Mouse (Mus musculus) midbrain, embryonic 12.5 days (tissue): ENCODE data around the gene Gm17361. TPM values are rescaled to one million over a fixed set of nuclear protein-coding genes. Genes with fewer than 3 reads are reported as not detected.
"Not testable (repeated sequence)": the region's sequence is repeated elsewhere in the genome, so short reads cannot be mapped to it uniquely, and the experiment has no call there.

Source experiments
- ATAC-seq: fragments of 200-750 bp; cut with Nextera tagmentation; 2 replicates; pipeline ENCODE4 v1.8.0; 2017; ENCODE audit warnings: low read depth, moderate TSS enrichment, moderate library complexity; ENCODE audit not compliant: low FRiP score
- H3K27ac ChIP-seq: fragments of 300-500 bp; sonication (generic); replicated peaks from 2 replicates; pipeline ENCODE4 v1.5.1; 2016; ENCODE audit warnings: mild to moderate bottlenecking
- H3K27me3 ChIP-seq: fragments of 300-500 bp; sonication (generic); 2 replicates; pipeline ENCODE4 v1.6.1; 2016; ENCODE audit warnings: mild to moderate bottlenecking
- H3K36me3 ChIP-seq: fragments of 300-500 bp; sonication (generic); 2 replicates; pipeline ENCODE4 v1.6.1; 2016
- H3K4me1 ChIP-seq: fragments of 300-500 bp; sonication (generic); 2 replicates; pipeline ENCODE4 v1.6.1; 2016
- H3K4me2 ChIP-seq: fragments of 300-500 bp; sonication (generic); replicated peaks from 2 replicates; pipeline ENCODE4 v1.6.1; 2016; ENCODE audit warnings: mild to moderate bottlenecking, moderate library complexity
- H3K4me3 ChIP-seq: fragments of 300-500 bp; sonication (generic); 2 replicates; pipeline ENCODE4 v1.5.1; 2016; ENCODE audit warnings: mild to moderate bottlenecking
- H3K9ac ChIP-seq: fragments of 300-500 bp; sonication (generic); replicated peaks from 2 replicates; pipeline ENCODE4 v1.6.1; 2016; ENCODE audit warnings: mild to moderate bottlenecking, moderate library complexity
- H3K9me3 ChIP-seq: fragments of 300-500 bp; sonication (generic); 2 replicates; pipeline ENCODE4 v1.6.1; 2016; ENCODE audit warnings: mild to moderate bottlenecking
- WGBS: fragments of 180-500 bp; shearing (Covaris S2); methylation state at CpG from one replicate; pipeline ENCODE4 v1.1.7; 2016; 5-methylcytosine and 5-hydroxymethylcytosine counted together
- polyA plus RNA-seq: library from polyadenylated mRNA; unstranded; fragments of >200 nt; fragmentation: Nextera tagmentation; extraction: Ambion mirVana; gene quantifications from 2 replicates; pipeline ENCODE4 v1.2.1, GENCODE M21; 2016

Gm17361 gene
- polyA plus RNA-seq = not detected in 2 replicates

GRCm38 (mm10) chrX:125003863-125004262 is at the start of gene Gm17361:
Gene Gm17361, plus strand, starts transcription at chrX:125004163.
- H3K4me1 ChIP-seq, ATAC-seq, H3K9ac ChIP-seq, H3K4me2 ChIP-seq, H3K4me3 ChIP-seq, H3K9me3 ChIP-seq, H3K27ac ChIP-seq, H3K36me3 ChIP-seq, H3K27me3 ChIP-seq: not testable (repeated sequence)
- WGBS = no CpG with 5 or more reads among the region's 4 CpGs
